Mouse (Mus musculus) limb, embryonic 15.5 days (tissue): ENCODE data around the gene Fam89a. TPM values are rescaled to one million over a fixed set of nuclear protein-coding genes. Genes with fewer than 3 reads are reported as not detected.

ENCODE experiments used
- ATAC-seq: fragments of 200-750 bp; cut with Nextera tagmentation; 2 replicates; pipeline ENCODE4 v1.8.0; 2017; ENCODE audit warnings: low read depth, moderate TSS enrichment; ENCODE audit not compliant: insufficient number of reproducible peaks, low FRiP score, low TSS enrichment
- H3K27ac ChIP-seq: fragments of 300-500 bp; sonication (generic); 2 replicates; pipeline ENCODE4 v1.5.1; 2015; ENCODE audit warnings: moderate library complexity, mild to moderate bottlenecking, inconsistent platforms
- H3K27me3 ChIP-seq: fragments of 300-500 bp; sonication (generic); 2 replicates; pipeline ENCODE4 v1.6.1; 2015; ENCODE audit warnings: inconsistent platforms
- H3K36me3 ChIP-seq: fragments of 300-500 bp; sonication (generic); 2 replicates; pipeline ENCODE4 v1.6.1; 2015; ENCODE audit warnings: inconsistent platforms
- H3K4me1 ChIP-seq: fragments of 300-500 bp; sonication (generic); 2 replicates; pipeline ENCODE4 v1.6.1; 2015; ENCODE audit warnings: inconsistent platforms
- H3K4me2 ChIP-seq: fragments of 300-500 bp; sonication (generic); 2 replicates; pipeline ENCODE4 v1.6.1; 2015; ENCODE audit warnings: mild to moderate bottlenecking, inconsistent platforms
- H3K4me3 ChIP-seq: fragments of 300-500 bp; sonication (generic); 2 replicates; pipeline ENCODE4 v1.5.1; 2015; ENCODE audit warnings: mild to moderate bottlenecking, inconsistent platforms
- H3K9ac ChIP-seq: fragments of 300-500 bp; sonication (generic); 2 replicates; pipeline ENCODE4 v1.6.1; 2015; ENCODE audit warnings: inconsistent platforms
- H3K9me3 ChIP-seq: fragments of 300-500 bp; sonication (generic); 2 replicates; pipeline ENCODE4 v1.6.1; 2016; ENCODE audit warnings: inconsistent platforms
- WGBS: fragments of 180-500 bp; shearing (Covaris S2); methylation state at CpG from one replicate; pipeline ENCODE4 v1.1.7; 2015; 5-methylcytosine and 5-hydroxymethylcytosine counted together
- polyA plus RNA-seq: library from polyadenylated mRNA; unstranded; fragments of >200 nt; fragmentation: Nextera tagmentation; extraction: Ambion mirVana; gene quantifications from 2 replicates; pipeline ENCODE4 v1.2.1, GENCODE M21; 2015

Gene Fam89a
- polyA plus RNA-seq, 1 experiment from 2014 or later = 7.4 TPM

DNA sequence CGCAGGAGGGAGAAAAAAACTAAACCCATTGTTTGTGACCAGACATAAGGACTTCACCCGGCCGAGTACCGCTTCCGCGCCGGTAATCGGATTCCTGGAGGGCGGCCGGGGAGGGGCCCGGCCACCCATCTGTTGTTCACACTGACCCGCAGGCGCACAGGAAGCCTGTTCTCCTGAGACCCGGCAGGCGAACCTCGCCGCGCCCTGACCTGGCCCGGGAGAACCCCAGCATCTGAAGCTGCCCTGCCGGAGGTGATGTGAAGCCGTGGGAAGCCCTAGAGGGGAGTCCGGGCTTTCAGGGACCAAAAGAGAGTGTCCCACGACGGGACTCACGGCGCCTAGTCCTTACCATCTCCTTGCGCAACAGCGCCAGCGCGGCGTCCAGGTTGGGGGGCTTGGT is 441 bp downstream of the Fam89a start:
- Histone ChIP-seq H3K9ac (peak overlapping the region; percentile 5; the same call in 1 of the 2 replicates), H3K9me3 (no peaks in the 10 kb centered on the region), H3K4me3 (peak overlapping the region; percentile 54), H3K27ac (no peak overlapping the region), H3K4me2 (peak overlapping the region; percentile 83), H3K27me3 (peaks cover 54% of the 10 kb centered on the region), H3K36me3 (no peaks in the 10 kb centered on the region), H3K4me1 (peaks cover 22% of the 10 kb centered on the region)
- no peak for ATAC-seq
- WGBS = under 1% methylated on average over 24 of the region's 31 CpGs

DNA sequence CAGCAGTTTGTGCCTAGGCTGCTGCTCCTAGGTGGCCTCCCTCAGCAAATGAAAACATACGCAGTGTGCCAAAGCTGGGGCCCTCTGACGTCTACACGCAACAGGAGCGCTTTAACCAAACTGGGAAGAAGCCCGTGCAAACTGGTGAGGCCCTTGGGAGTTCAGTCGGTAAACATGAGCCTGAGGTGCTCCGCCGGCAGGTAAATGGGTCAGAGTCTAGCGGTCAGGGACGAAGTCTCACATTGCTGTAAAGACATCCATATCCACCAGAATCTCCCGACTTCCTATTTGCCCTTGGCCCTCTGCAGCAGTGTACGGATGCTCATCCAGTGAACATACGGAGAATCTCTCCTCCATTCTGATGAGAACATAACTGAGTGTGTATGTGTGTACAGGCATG is 5.0 kb downstream of the Fam89a start:
- no peak overlapping the region for H3K4me2 ChIP-seq
- no peak overlapping the region for H3K4me3 ChIP-seq
- H3K9me3 ChIP-seq = no peaks in the 10 kb centered on the region
- H3K27ac ChIP-seq = no peak overlapping the region
- H3K36me3 ChIP-seq = no peaks in the 10 kb centered on the region
- no peak overlapping the region for H3K9ac ChIP-seq
- no peak for ATAC-seq
- peaks cover 13% of the 10 kb centered on the region for H3K4me1 ChIP-seq
- H3K27me3 ChIP-seq = peaks cover 29% of the 10 kb centered on the region
- 68% methylated on average over 13 of the region's 13 CpGs for WGBS

DNA sequence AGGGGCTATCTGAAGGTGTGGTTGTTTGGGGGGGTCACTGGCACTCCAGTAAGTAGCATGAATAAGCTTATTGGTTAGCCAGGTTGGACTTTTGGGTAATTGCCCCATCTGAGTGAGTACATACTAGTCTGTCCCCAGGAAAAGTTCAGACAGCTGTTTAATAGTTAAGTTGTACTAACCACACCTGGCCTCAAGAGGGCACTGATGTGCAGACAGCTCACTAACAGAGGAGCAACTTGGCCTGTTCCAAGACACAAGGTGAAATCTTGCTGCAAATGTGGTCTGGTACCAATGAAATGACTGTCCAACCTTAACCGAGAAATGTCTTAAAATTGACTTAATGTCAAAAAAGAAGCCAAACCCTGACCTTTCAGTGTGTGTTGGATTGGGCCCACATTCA is 12.4 kb downstream of the Fam89a start:
- no peak overlapping the region for H3K27ac ChIP-seq

GRCm38 (mm10) chr8:124735371-124735911 is 16.2 kb downstream of the Fam89a start:
- no peak for ATAC-seq
- Histone ChIP-seq H3K4me1 (no peaks in the 10 kb centered on the region), H3K4me3 (no peak overlapping the region), H3K27me3 (no peaks in the 10 kb centered on the region), H3K9ac (no peak overlapping the region), H3K9me3 (no peaks in the 10 kb centered on the region), H3K27ac (no peak overlapping the region), H3K36me3 (peaks cover 68% of the 10 kb centered on the region), H3K4me2 (no peak overlapping the region)
- 54% methylated on average over 3 of the region's 3 CpGs for WGBS

More for the DNA sequence above, 12.4 kb downstream of the Fam89a start:
- 77% methylated on average over 1 of the region's 1 CpGs for WGBS
- peaks cover 39% of the 10 kb centered on the region for H3K36me3 ChIP-seq
- no peak overlapping the region for H3K4me2 ChIP-seq
- H3K4me3 ChIP-seq = no peak overlapping the region
- no peaks in the 10 kb centered on the region for H3K4me1 ChIP-seq
- H3K9me3 ChIP-seq = no peaks in the 10 kb centered on the region
- no peak for ATAC-seq
- H3K27me3 ChIP-seq = no peaks in the 10 kb centered on the region
- H3K9ac ChIP-seq = no peak overlapping the region

DNA sequence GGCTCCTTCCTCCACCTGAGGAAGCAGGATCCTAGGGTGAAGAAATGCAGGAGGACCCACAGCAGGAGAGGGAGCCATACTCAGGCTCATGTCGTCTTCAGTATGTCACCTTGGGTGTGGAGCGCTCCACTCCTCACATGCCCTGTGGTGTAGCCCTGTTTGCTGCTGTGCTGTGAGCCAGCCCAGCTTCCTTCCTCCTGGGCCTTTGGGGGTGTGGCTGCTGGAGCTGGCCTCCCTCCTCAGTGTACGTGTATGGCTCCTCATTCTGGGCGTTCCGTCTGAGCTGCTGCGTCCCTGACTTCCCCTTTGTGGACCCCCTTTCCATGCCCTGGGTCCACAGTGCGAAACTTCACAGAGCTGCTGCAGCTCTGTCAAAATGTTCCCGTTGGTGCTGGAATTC is 18.8 kb downstream of the Fam89a start:
- H3K9me3 ChIP-seq = no peaks in the 10 kb centered on the region
- ATAC-seq = no peak
- H3K27ac ChIP-seq = no peak overlapping the region
- no peaks in the 10 kb centered on the region for H3K27me3 ChIP-seq
- no peak overlapping the region for H3K4me3 ChIP-seq
- no peak overlapping the region for H3K9ac ChIP-seq
- H3K4me2 ChIP-seq = no peak overlapping the region
- peaks cover 90% of the 10 kb centered on the region for H3K36me3 ChIP-seq
- no peaks in the 10 kb centered on the region for H3K4me1 ChIP-seq
- WGBS = 89% methylated on average over 8 of the region's 8 CpGs

- 95% methylated on average over 7 of the region's 7 CpGs for WGBS
Measured at GRCm38 (mm10) chr8:124724301-124724700, 27.3 kb downstream of the Fam89a start.

DNA sequence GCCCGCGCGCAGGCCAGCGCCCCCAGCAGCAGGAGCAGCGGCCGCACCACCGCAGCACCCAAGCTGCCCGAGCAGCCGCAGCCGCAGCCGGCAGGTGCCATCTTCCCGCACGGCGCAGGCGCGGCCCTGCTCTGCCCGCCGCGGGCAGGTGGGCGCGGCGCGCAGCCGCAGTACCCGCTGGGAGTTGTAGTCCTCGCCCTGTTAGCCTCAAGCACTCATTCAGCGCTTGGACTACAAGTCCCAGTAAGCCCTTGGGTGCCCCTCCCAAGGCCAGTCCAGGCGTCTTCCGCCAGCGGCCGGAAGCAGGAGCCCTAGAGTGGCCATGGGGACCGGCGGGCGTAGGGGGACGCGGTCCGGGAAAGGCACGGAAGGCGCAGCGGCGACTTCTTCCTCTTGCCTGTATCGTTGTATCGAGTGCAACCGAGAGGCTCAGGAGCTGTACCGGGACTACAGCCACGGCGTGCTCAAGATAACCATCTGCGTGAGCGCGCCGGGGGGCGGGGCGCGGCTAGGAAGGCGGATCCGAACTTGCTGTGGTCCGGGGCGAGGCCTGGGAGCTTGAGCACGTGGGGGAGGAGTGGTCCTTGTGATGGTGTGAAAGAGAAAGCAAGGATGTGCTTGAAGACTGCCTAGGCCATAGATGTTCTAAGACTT is 29.6 kb downstream of the Fam89a start, which contains the start of the genes Ttc13 and Arv1:
Gene Ttc13 (minus strand): TSS at position 122 of the 654 bp plus-strand sequence.
Gene Arv1 (plus strand): TSS at position 278 of the 654 bp plus-strand sequence.
- under 1% methylated on average over 59 of the region's 59 CpGs for WGBS
- no peaks in the 10 kb centered on the region for H3K27me3 ChIP-seq
- peak within 1 kb of the TSS; percentile 94 for H3K4me3 ChIP-seq
- peaks cover 17% of the 10 kb centered on the region for H3K36me3 ChIP-seq
- H3K9ac ChIP-seq = peak within 1 kb of the TSS; percentile 78
- peak within 1 kb of the TSS; percentile 88 for H3K4me2 ChIP-seq
- H3K4me1 ChIP-seq = peaks cover 23% of the 10 kb centered on the region
- ATAC-seq = peak; percentile 99
- no peaks in the 10 kb centered on the region for H3K9me3 ChIP-seq
- peak within 1 kb of the TSS; percentile 71 for H3K27ac ChIP-seq

More at GRCm38 (mm10) chr8:124724301-124724700, 27.3 kb downstream of the Fam89a start:
- Histone ChIP-seq H3K36me3 (peaks cover 31% of the 10 kb centered on the region), H3K4me2 (no peak overlapping the region), H3K4me1 (peaks cover 23% of the 10 kb centered on the region), H3K9me3 (no peaks in the 10 kb centered on the region), H3K9ac (no peak overlapping the region), H3K27me3 (no peaks in the 10 kb centered on the region), H3K27ac (no peak overlapping the region), H3K4me3 (no peak overlapping the region)
- ATAC-seq = no peak

- peak overlapping the region; percentile 88 for H3K4me2 ChIP-seq
- H3K27ac ChIP-seq = peak overlapping the region; percentile 47; the same call in 1 of the 2 replicates
- peak overlapping the region; percentile 94 for H3K4me3 ChIP-seq
- H3K36me3 ChIP-seq = peaks cover 10% of the 10 kb centered on the region
- no peaks in the 10 kb centered on the region for H3K27me3 ChIP-seq
- H3K4me1 ChIP-seq = peaks cover 23% of the 10 kb centered on the region
- H3K9ac ChIP-seq = peak overlapping the region; percentile 78
- ATAC-seq = peak; percentile 56
- no peaks in the 10 kb centered on the region for H3K9me3 ChIP-seq
- 3% methylated on average over 30 of the region's 31 CpGs for WGBS
Measured at GRCm38 (mm10) chr8:124720938-124721861, 30.4 kb downstream of the Fam89a start.

- no peak overlapping the region for H3K4me3 ChIP-seq
- H3K9ac ChIP-seq = no peak overlapping the region
- 83% methylated on average over 7 of the region's 7 CpGs for WGBS
- peaks cover 23% of the 10 kb centered on the region for H3K4me1 ChIP-seq
- no peak overlapping the region for H3K4me2 ChIP-seq
- no peaks in the 10 kb centered on the region for H3K9me3 ChIP-seq
- no peak overlapping the region for H3K27ac ChIP-seq
- H3K36me3 ChIP-seq = peaks cover 7% of the 10 kb centered on the region
- H3K27me3 ChIP-seq = no peaks in the 10 kb centered on the region
- no peak for ATAC-seq
Measured at GRCm38 (mm10) chr8:124720133-124720532, 31.5 kb downstream of the Fam89a start.

- no peak overlapping the region for H3K27ac ChIP-seq
- no peaks in the 10 kb centered on the region for H3K27me3 ChIP-seq
- H3K4me3 ChIP-seq = no peak overlapping the region
- 88% methylated on average over 8 of the region's 8 CpGs for WGBS
- no peak overlapping the region for H3K4me2 ChIP-seq
- H3K9me3 ChIP-seq = no peaks in the 10 kb centered on the region
- H3K9ac ChIP-seq = no peak overlapping the region
- H3K36me3 ChIP-seq = peaks cover 33% of the 10 kb centered on the region
- no peak for ATAC-seq
- peaks cover 7% of the 10 kb centered on the region for H3K4me1 ChIP-seq
Measured at GRCm38 (mm10) chr8:124715736-124716135, 35.9 kb downstream of the Fam89a start.

GRCm38 (mm10) chr8:124713207-124713606 is 38.4 kb downstream of the Fam89a start:
- no peaks in the 10 kb centered on the region for H3K27me3 ChIP-seq
- H3K27ac ChIP-seq = no peak overlapping the region
- no peak for ATAC-seq
- peaks cover 45% of the 10 kb centered on the region for H3K36me3 ChIP-seq
- H3K9me3 ChIP-seq = no peaks in the 10 kb centered on the region
- H3K4me2 ChIP-seq = no peak overlapping the region
- no peaks in the 10 kb centered on the region for H3K4me1 ChIP-seq
- no peak overlapping the region for H3K4me3 ChIP-seq
- 90% methylated on average over 6 of the region's 6 CpGs for WGBS
- no peak overlapping the region for H3K9ac ChIP-seq
